Mouse (Mus musculus) T-helper 1 cell (primary cell): Measurements from ENCODE around the gene Cd300ld.
"Not testable (repeated sequence)": the region's sequence is repeated elsewhere in the genome, so short reads cannot be mapped to it uniquely, and the experiment has no call there.

ENCODE experiments used
- in situ Hi-C: fragments of 300-600 bp; cut with MboI, MseI; formaldehyde crosslinking; loops from one replicate; pipeline ENCODE4 v1.15.1; 2025; ENCODE audit warnings: high pct_unique_total_duplicates

Cd300ld gene

DNA sequence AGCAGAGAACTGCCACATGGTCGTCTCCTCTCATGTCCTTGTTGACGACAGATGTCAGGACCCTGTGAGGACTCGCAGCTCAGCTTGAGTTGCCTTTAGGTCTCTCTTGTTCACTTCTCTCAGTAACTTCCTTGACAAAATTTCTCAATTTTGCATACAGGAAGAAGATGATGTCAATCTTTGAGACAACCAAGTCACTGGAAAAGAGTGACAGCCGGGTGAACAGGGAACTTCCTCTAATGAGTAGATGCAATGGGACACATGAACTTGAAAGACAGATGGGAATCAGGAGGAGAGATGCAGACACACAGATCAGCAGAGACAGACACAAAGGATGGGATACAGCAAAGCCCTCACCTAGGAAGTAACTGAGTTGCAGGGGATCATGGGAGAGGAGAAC, at the start of gene Cd300ld:
Cd300ld (minus strand) TSS at position 130 of the 400 bp plus-strand sequence.
- in situ Hi-C loops: loop anchor here (10.0 kb wide), 1 partner anchor 45 kb away; the partner anchor contains the start of gene Cd300ld5

DNA sequence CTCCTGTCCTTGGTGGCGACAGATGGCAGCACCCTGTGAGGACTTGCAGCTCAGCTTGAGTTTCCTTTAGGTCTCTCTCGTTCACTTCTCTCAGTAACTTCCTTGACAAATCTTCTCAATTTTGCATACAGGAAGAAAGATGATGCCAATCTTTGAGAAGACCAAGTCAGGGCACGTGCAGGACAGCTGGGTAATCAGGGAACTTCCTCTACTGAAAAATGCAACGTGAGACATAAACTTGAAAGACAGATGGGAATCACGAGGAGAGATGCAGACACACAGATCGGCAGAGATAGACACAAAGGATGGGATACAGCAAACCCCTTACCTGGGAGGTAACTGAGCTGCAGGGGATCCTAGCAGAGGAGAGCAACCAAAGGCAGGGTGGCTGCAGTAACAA, 47.9 kb upstream of the Cd300ld start, which contains the start of gene Cd300ld5:
Cd300ld5 (minus strand) TSS at position 101 of the 400 bp plus-strand sequence.
- in situ Hi-C loops: loop anchor here (10.0 kb wide), 1 partner anchor 53 kb away; the partner anchor contains the start of gene Cd300ld

DNA sequence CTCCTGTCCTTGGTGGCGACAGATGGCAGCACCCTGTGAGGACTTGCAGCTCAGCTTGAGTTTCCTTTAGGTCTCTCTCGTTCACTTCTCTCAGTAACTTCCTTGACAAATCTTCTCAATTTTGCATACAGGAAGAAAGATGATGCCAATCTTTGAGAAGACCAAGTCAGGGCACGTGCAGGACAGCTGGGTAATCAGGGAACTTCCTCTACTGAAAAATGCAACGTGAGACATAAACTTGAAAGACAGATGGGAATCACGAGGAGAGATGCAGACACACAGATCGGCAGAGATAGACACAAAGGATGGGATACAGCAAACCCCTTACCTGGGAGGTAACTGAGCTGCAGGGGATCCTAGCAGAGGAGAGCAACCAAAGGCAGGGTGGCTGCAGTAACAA, 37.2 kb upstream of the Cd300ld start, which contains the start of gene Cd300ld4:
Cd300ld4 (minus strand) TSS at position 101 of the 400 bp plus-strand sequence.
- in situ Hi-C loops: not testable (repeated sequence)

GRCm38 (mm10) chr11:115016093-115016492, 26.4 kb upstream of the Cd300ld start, which contains the start of gene Cd300ld2:
Gene Cd300ld2, minus strand, starts transcription at chr11:115016193.
- in situ Hi-C loops: not testable (repeated sequence)

GRCm38 (mm10) chr11:115004070-115004469, 14.3 kb upstream of the Cd300ld start:
- in situ Hi-C loops: loop anchor here (5.0 kb wide), 1 partner anchor 43 kb away; the partner anchor contains the start of gene Cd300ld3

- in situ Hi-C loops: loop anchor here (5.0 kb wide), 1 partner anchor 46 kb away; the partner anchor contains the start of gene Cd300ld3
Measured at GRCm38 (mm10) chr11:115001474-115002040, 11.8 kb upstream of the Cd300ld start, which contains the start of gene Cd300c2. Gene Cd300c2, minus strand, starts transcription at chr11:115001880.

DNA sequence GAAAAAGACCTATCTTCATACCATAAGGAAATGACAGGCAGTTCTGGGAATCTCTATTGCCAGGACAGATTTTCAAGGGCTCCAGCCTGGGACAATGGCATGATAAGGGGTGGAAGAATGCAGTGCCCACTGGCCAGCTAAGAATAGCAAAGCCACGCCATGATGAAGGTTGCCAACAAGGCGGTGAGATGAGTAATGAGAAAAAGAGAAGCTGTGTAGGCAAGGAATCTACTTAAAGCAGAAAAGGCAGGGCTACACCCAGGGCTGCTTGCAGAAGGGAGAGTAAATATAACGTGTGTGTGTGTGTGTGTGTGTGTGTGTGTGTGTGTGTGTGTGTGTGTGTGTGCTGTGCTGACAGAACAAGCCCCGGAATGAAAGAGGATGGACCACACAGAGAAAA, 7.9 kb downstream of the Cd300ld start:
- in situ Hi-C loops: loop anchor here (10.0 kb wide), 1 partner anchor 53 kb away; the partner anchor contains the start of gene Cd300ld5

DNA sequence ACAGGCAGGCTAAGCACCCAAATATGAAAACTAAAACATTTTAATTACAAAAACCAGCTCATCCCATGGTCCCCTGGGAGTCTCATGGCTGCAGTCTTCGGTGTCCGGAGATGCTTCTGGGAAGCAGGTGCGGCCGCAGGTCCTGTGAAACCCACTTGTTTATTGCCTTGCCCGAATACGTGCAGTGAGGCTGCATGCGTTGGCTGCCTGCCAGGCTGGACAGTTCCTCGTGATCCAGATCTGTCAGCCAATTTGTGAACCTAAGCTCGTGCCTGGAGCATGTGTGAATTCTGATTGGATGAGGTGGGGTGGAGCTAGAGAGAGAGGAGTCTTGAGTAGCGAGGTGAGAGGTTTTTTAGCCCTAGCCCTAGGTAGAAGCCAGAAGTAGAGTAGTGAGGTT, 17.0 kb downstream of the Cd300ld start:
- in situ Hi-C loops: no loop called here

DNA sequence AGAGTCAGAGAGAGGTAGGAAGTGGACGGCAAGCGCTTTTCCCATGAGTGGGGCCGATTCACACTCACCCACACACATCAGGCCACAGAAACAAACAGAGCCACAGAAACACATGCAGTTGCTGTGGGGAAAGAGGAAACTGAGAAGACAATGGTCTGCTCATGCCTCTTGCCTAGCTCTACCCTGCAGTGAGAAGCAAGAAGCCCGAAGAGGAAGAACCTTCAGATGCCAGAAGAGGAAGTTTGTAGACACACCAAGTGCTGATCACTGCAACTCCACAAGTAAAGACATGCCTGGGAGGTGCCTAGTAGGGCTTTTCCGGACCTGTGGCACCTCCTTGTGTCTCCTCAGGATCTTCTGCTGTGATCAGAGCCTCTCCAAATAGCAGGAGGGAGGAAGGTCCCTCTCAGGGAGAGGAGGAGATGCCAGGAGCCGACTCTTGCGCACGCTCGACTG, 20.9 kb downstream of the Cd300ld start, which contains the start of gene Cd300c:
Cd300c (minus strand) TSS at position 406 of the 456 bp plus-strand sequence.
- in situ Hi-C loops: no loop called here

GRCm38 (mm10) chr11:114965182-114965828, 24.4 kb downstream of the Cd300ld start:
- in situ Hi-C loops: no loop called here

- in situ Hi-C loops: no loop called here
Measured at GRCm38 (mm10) chr11:114960369-114960768, 29.4 kb downstream of the Cd300ld start.

DNA sequence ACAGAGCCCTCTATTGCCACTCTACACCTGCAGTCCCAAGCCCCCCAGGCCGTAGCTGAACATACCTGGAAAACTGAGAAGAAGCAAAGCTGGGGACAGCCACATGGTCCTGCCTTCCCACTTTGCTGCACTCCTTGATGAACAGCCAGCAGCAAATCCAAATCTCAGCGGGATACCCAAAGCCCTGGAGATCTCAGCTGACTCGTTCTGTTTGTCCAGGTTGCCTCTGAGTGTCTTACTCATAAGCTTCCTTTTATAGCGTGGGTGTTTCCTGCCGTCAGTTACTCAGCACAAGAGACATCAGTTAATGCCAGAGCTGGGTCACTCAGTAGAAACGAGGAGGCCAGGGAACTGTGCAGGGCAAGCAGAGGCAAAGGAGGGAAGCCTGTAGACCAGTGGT, 55.6 kb downstream of the Cd300ld start, which contains the start of gene Cd300lb:
Cd300lb (minus strand) TSS at position 243 of the 400 bp plus-strand sequence.
- in situ Hi-C loops: no loop called here

DNA sequence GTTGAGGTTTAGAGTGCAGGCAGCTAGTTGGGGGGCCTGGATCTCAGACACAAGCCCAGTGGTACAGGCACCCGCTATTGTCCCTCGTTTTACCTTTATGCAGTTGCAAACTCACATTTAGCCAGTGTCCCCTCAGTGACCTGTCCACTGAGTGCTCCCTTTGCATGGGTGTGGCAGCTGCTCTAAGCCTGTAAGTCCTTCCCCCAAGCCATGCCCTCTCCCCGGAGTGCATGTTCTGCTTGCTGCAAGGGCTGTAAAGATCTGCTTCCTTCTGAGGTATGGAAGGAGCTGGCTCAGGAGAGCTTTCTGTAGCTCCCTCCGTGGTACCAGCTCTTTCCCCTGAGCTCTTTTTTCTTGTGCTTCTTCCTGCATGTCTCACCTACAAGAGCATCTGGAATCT, 56.1 kb downstream of the Cd300ld start:
- in situ Hi-C loops: no loop called here
